Mouse (Mus musculus): ENCODE measurements around the gene Macf1. TPM values are rescaled to one million over a fixed set of nuclear protein-coding genes. Genes with fewer than 3 reads are reported as not detected.

Macf1 gene
- total RNA-seq, 2 experiments from 2014 or later, result 48.4 to 66.4 TPM

GRCm38 (mm10) chr4:123601036-123601435, 83.1 kb downstream of the Macf1 start:
- intact Hi-C loops (cut with DNase I), result no loop called here
- TF ChIP-seq CTCF (IDR thresholded peaks at IDR 0.05), result no peak

GRCm38 (mm10) chr4:123598519-123599228, 85.5 kb downstream of the Macf1 start:
- TF ChIP-seq CTCF (IDR thresholded peaks at IDR 0.05), result no peak

More at GRCm38 (mm10) chr4:123601036-123601435, 83.1 kb downstream of the Macf1 start:
- DNase-seq, result no peak
- no peak overlapping the region for H3K27ac ChIP-seq
- no peak overlapping the region for H3K4me3 ChIP-seq

GRCm38 (mm10) chr4:123594381-123594806, 89.8 kb downstream of the Macf1 start:
- intact Hi-C loops (cut with DNase I), result no loop called here
- no peak for TF ChIP-seq CTCF (IDR thresholded peaks at IDR 0.05)
- no peak overlapping the region for H3K4me3 ChIP-seq
- DNase-seq, result no peak
- peak overlapping the region; percentile 52 for H3K27ac ChIP-seq

More at GRCm38 (mm10) chr4:123598519-123599228, 85.5 kb downstream of the Macf1 start:
- Histone ChIP-seq H3K4me3 (no peak overlapping the region), H3K27ac (no peak overlapping the region)
- no peak for DNase-seq
- intact Hi-C loops (cut with DNase I), result no loop called here

- intact Hi-C loops (cut with DNase I), result no loop called here
- peak overlapping the region; percentile 52 for H3K27ac ChIP-seq
- no peak overlapping the region for H3K4me3 ChIP-seq
- no peak for DNase-seq
- TF ChIP-seq CTCF (IDR thresholded peaks at IDR 0.05), result no peak
Observed at GRCm38 (mm10) chr4:123593664-123594063, 90.5 kb downstream of the Macf1 start.

- no peak for TF ChIP-seq CTCF (IDR thresholded peaks at IDR 0.05)
- H3K27ac ChIP-seq, result no peak overlapping the region
- intact Hi-C loops (cut with DNase I), result no loop called here
- H3K4me3 ChIP-seq, result no peak overlapping the region
- no peak for DNase-seq
Observed at GRCm38 (mm10) chr4:123592046-123592445, 92.1 kb downstream of the Macf1 start.

- TF ChIP-seq CTCF (IDR thresholded peaks at IDR 0.05), result no peak
- H3K4me3 ChIP-seq, result no peak overlapping the region
- intact Hi-C loops (cut with DNase I), result no loop called here
Observed at GRCm38 (mm10) chr4:123591026-123591635, 93.0 kb downstream of the Macf1 start.

GRCm38 (mm10) chr4:123589496-123589895, 94.7 kb downstream of the Macf1 start:
- Histone ChIP-seq H3K27ac (peak overlapping the region; percentile 65), H3K4me3 (no peak overlapping the region)
- no peak for TF ChIP-seq CTCF (IDR thresholded peaks at IDR 0.05)
- DNase-seq, result no peak
- intact Hi-C loops (cut with DNase I), result loop anchor here (5.0 kb wide), 1 partner anchor 313 kb away; the partner anchor contains the start of gene Mycbp

More at GRCm38 (mm10) chr4:123591026-123591635, 93.0 kb downstream of the Macf1 start:
- no peak for DNase-seq
- no peak overlapping the region for H3K27ac ChIP-seq

- intact Hi-C loops (cut with DNase I), result loop anchor here (1.0 to 5.0 kb wide), 2 partner anchors 79 to 314 kb away; partner anchors contain the start of gene Mycbp
- H3K27ac ChIP-seq, result peak overlapping the region; percentile 65
- TF ChIP-seq CTCF (IDR thresholded peaks at IDR 0.05), result peak; percentile 60
- no peak overlapping the region for H3K4me3 ChIP-seq
- peak; percentile 27 for DNase-seq
Observed at GRCm38 (mm10) chr4:123588353-123589301, 95.5 kb downstream of the Macf1 start.

- no peak for TF ChIP-seq CTCF (IDR thresholded peaks at IDR 0.05)
- no peak for DNase-seq
- intact Hi-C loops (cut with DNase I), result loop anchor here (1.0 to 5.0 kb wide), 2 partner anchors 80 to 315 kb away; partner anchors contain the start of gene Mycbp
- Histone ChIP-seq H3K27ac (peak overlapping the region; percentile 65), H3K4me3 (no peak overlapping the region)
Observed at GRCm38 (mm10) chr4:123587616-123588015, 96.5 kb downstream of the Macf1 start.

- no peak for TF ChIP-seq CTCF (IDR thresholded peaks at IDR 0.05)
- intact Hi-C loops (cut with DNase I), result loop anchor here (1.0 to 5.0 kb wide), 2 partner anchors 49 to 318 kb away; partner anchors contain the start of gene Mycbp
- no peak overlapping the region for H3K4me3 ChIP-seq
- H3K27ac ChIP-seq, result no peak overlapping the region
- DNase-seq, result no peak
Observed at GRCm38 (mm10) chr4:123584720-123585093, 99.5 kb downstream of the Macf1 start.

GRCm38 (mm10) chr4:123584084-123584719, 100.0 kb downstream of the Macf1 start:
- peak; percentile 75 for TF ChIP-seq CTCF (IDR thresholded peaks at IDR 0.05)
- no peak for DNase-seq
- H3K4me3 ChIP-seq, result no peak overlapping the region
- intact Hi-C loops (cut with DNase I), result loop anchor here (1.0 kb wide), 1 partner anchor 49 kb away; no protein-coding TSS in a partner anchor
- no peak overlapping the region for H3K27ac ChIP-seq

All from gastrocnemius, adult 2 months (tissue).